Mouse (Mus musculus): ENCODE results near the gene Bak1.
"Not testable (repeated sequence)": the region's sequence is repeated elsewhere in the genome, so short reads cannot be mapped to it uniquely, and the experiment has no call there.

Bak1 gene

GRCm38 (mm10) chr17:26977354-26977753 is 51.5 kb downstream of the Bak1 start:
- not testable (repeated sequence) for DNase-seq

GRCm38 (mm10) chr17:26975415-26975814 is 53.4 kb downstream of the Bak1 start:
- DNase-seq = no peak

GRCm38 (mm10) chr17:26974547-26974946 is 54.3 kb downstream of the Bak1 start:
- no peak for DNase-seq

- peak; percentile 100 for DNase-seq
These were observed 55.9 kb downstream of the Bak1 start, which contains the start of gene Zbtb9 for GRCm38 (mm10) chr17:26972703-26973574. TSS of gene Zbtb9 (plus strand) at chr17:26973167.

GRCm38 (mm10) chr17:26972107-26972506 is 56.7 kb downstream of the Bak1 start:
- DNase-seq = no peak

- DNase-seq = no peak
These were observed 57.4 kb downstream of the Bak1 start for GRCm38 (mm10) chr17:26971247-26971905.

- DNase-seq = no peak
These were observed 58.6 kb downstream of the Bak1 start for GRCm38 (mm10) chr17:26970221-26970620.

Data from heart, adult 11 months (tissue).